Mouse (Mus musculus): ENCODE measurements around the gene Xxylt1. TPM values are rescaled to one million over a fixed set of nuclear protein-coding genes. Genes with fewer than 3 reads are reported as not detected.

Gene Xxylt1
- total and polyA plus RNA-seq, 2 experiments from 2014 or later, result 14.0 to 24.3 TPM

GRCm38 (mm10) chr16:30944886-30945285 lies 136.3 kb downstream of the Xxylt1 start:
- no peaks in the 10 kb centered on the region for H3K4me1 ChIP-seq (ENCODE audit: insufficient read depth)
- no peak overlapping the region for H3K4me3 ChIP-seq (ENCODE audit: low read depth, low read length)
- H3K4me2 ChIP-seq (ENCODE audit: low read depth), result no peak overlapping the region
- DNase-seq, result no peak
- 80% methylated on average over 8 of the region's 8 CpGs for WGBS
- H3K27ac ChIP-seq (ENCODE audit: low read depth, low read length), result no peak overlapping the region
- no peak overlapping the region for H3K9ac ChIP-seq
- no peak for ATAC-seq
- no peak for TF ChIP-seq CTCF (IDR thresholded peaks at IDR 0.05; ENCODE audit: low read depth)
- no peaks in the 10 kb centered on the region for H3K27me3 ChIP-seq (ENCODE audit: insufficient read depth, low read length)
- H3K36me3 ChIP-seq (ENCODE audit: insufficient read depth), result no peaks in the 10 kb centered on the region
- no peaks in the 10 kb centered on the region for H3K9me3 ChIP-seq (ENCODE audit: low read length)

GRCm38 (mm10) chr16:30943919-30944318 lies 137.3 kb downstream of the Xxylt1 start:
- Histone ChIP-seq H3K36me3 (ENCODE audit: insufficient read depth) (no peaks in the 10 kb centered on the region), H3K4me1 (ENCODE audit: insufficient read depth) (no peaks in the 10 kb centered on the region), H3K4me3 (ENCODE audit: low read depth, low read length) (no peak overlapping the region), H3K4me2 (ENCODE audit: low read depth) (no peak overlapping the region), H3K27me3 (ENCODE audit: insufficient read depth, low read length) (no peaks in the 10 kb centered on the region), H3K9me3 (ENCODE audit: low read length) (no peaks in the 10 kb centered on the region), H3K27ac (ENCODE audit: low read depth, low read length) (no peak overlapping the region), H3K9ac (no peak overlapping the region)
- no peak for TF ChIP-seq CTCF (IDR thresholded peaks at IDR 0.05; ENCODE audit: low read depth)
- WGBS, result 85% methylated on average over 4 of the region's 4 CpGs
- ATAC-seq (no peak), DNase-seq (no peak)

- no peaks in the 10 kb centered on the region for H3K9me3 ChIP-seq (ENCODE audit: low read length)
- 75% methylated on average over 2 of the region's 2 CpGs for whole genome bisulfite sequencing
- peak; percentile 13; the same call in 1 of the 2 replicates for TF ChIP-seq CTCF (IDR thresholded peaks at IDR 0.05; ENCODE audit: low read depth)
- no peaks in the 10 kb centered on the region for H3K27me3 ChIP-seq (ENCODE audit: insufficient read depth, low read length)
- H3K27ac ChIP-seq (ENCODE audit: low read depth, low read length), result no peak overlapping the region
- no peak overlapping the region for H3K9ac ChIP-seq
- H3K4me1 ChIP-seq (ENCODE audit: insufficient read depth), result no peaks in the 10 kb centered on the region
- H3K4me3 ChIP-seq (ENCODE audit: low read depth, low read length), result no peak overlapping the region
- no peak overlapping the region for H3K4me2 ChIP-seq (ENCODE audit: low read depth)
- no peaks in the 10 kb centered on the region for H3K36me3 ChIP-seq (ENCODE audit: insufficient read depth)
- DNase-seq (no peak), ATAC-seq (no peak)
These were observed 140.5 kb downstream of the Xxylt1 start for GRCm38 (mm10) chr16:30940699-30941098.

- DNase-seq (no peak), ATAC-seq (no peak)
- Histone ChIP-seq H3K4me3 (ENCODE audit: low read depth, low read length) (no peak overlapping the region), H3K9ac (no peak overlapping the region), H3K4me1 (ENCODE audit: insufficient read depth) (no peaks in the 10 kb centered on the region), H3K36me3 (ENCODE audit: insufficient read depth) (no peaks in the 10 kb centered on the region), H3K27ac (ENCODE audit: low read depth, low read length) (no peak overlapping the region), H3K27me3 (ENCODE audit: insufficient read depth, low read length) (no peaks in the 10 kb centered on the region), H3K4me2 (ENCODE audit: low read depth) (no peak overlapping the region), H3K9me3 (ENCODE audit: low read length) (no peaks in the 10 kb centered on the region)
- TF ChIP-seq CTCF (IDR thresholded peaks at IDR 0.05; ENCODE audit: low read depth), result no peak
- 8% methylated on average over 3 of the region's 3 CpGs for WGBS
These were observed 141.3 kb downstream of the Xxylt1 start for GRCm38 (mm10) chr16:30939903-30940302.

- TF ChIP-seq CTCF (IDR thresholded peaks at IDR 0.05; ENCODE audit: low read depth), result peak; percentile 33
- DNase-seq (peak; percentile 23), ATAC-seq (no peak)
- H3K4me1 ChIP-seq (ENCODE audit: insufficient read depth), result no peaks in the 10 kb centered on the region
- no peak overlapping the region for H3K4me3 ChIP-seq (ENCODE audit: low read depth, low read length)
- no peaks in the 10 kb centered on the region for H3K36me3 ChIP-seq (ENCODE audit: insufficient read depth)
- no peak overlapping the region for H3K4me2 ChIP-seq (ENCODE audit: low read depth)
- H3K27ac ChIP-seq (ENCODE audit: low read depth, low read length), result no peak overlapping the region
- H3K9ac ChIP-seq, result no peak overlapping the region
- H3K27me3 ChIP-seq (ENCODE audit: insufficient read depth, low read length), result no peaks in the 10 kb centered on the region
- no peaks in the 10 kb centered on the region for H3K9me3 ChIP-seq (ENCODE audit: low read length)
- 79% methylated on average over 8 of the region's 8 CpGs for WGBS
These were observed 142.0 kb downstream of the Xxylt1 start for GRCm38 (mm10) chr16:30939210-30939609.

- Histone ChIP-seq H3K4me3 (ENCODE audit: low read depth, low read length) (no peak overlapping the region), H3K4me2 (ENCODE audit: low read depth) (no peak overlapping the region), H3K9me3 (ENCODE audit: low read length) (no peaks in the 10 kb centered on the region), H3K36me3 (ENCODE audit: insufficient read depth) (no peaks in the 10 kb centered on the region), H3K4me1 (ENCODE audit: insufficient read depth) (no peaks in the 10 kb centered on the region), H3K27ac (ENCODE audit: low read depth, low read length) (no peak overlapping the region), H3K27me3 (ENCODE audit: insufficient read depth, low read length) (no peaks in the 10 kb centered on the region), H3K9ac (no peak overlapping the region)
- 65% methylated on average over 3 of the region's 3 CpGs for WGBS
- ATAC-seq (peak; percentile 71), DNase-seq (peak; percentile 47)
- no peak for TF ChIP-seq CTCF (IDR thresholded peaks at IDR 0.05; ENCODE audit: low read depth)
These were observed 142.6 kb downstream of the Xxylt1 start for GRCm38 (mm10) chr16:30938664-30939063.

DNA sequence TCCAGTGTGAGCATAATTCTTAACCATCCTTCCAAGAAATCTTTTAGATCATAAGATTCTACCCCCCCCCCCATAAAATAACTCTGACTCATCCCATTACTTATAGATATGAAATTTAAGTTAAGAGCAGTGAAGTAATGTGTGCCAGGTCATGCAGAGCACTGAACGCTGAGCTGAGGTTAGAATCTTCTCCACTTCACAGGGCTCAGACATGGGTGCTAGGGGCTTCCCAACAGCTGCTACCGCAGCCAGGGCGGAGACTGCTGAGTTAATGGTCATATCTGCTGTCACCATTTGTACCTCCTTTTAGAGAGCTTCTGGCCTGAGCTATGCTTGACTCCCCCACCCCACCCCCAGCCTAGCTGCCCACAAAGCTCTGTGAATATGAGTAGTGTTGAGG lies 143.6 kb downstream of the Xxylt1 start:
- Histone ChIP-seq H3K4me3 (ENCODE audit: low read depth, low read length) (no peak overlapping the region), H3K36me3 (ENCODE audit: insufficient read depth) (no peaks in the 10 kb centered on the region), H3K9me3 (ENCODE audit: low read length) (no peaks in the 10 kb centered on the region), H3K4me2 (ENCODE audit: low read depth) (no peak overlapping the region), H3K27ac (ENCODE audit: low read depth, low read length) (no peak overlapping the region), H3K27me3 (ENCODE audit: insufficient read depth, low read length) (no peaks in the 10 kb centered on the region), H3K4me1 (ENCODE audit: insufficient read depth) (no peaks in the 10 kb centered on the region), H3K9ac (no peak overlapping the region)
- DNase-seq (no peak), ATAC-seq (no peak)
- 96% methylated on average over 3 of the region's 3 CpGs for WGBS
- no peak for TF ChIP-seq CTCF (IDR thresholded peaks at IDR 0.05; ENCODE audit: low read depth)

- no peaks in the 10 kb centered on the region for H3K4me1 ChIP-seq (ENCODE audit: insufficient read depth)
- no peaks in the 10 kb centered on the region for H3K9me3 ChIP-seq (ENCODE audit: low read length)
- no peak overlapping the region for H3K9ac ChIP-seq
- H3K27me3 ChIP-seq (ENCODE audit: insufficient read depth, low read length), result no peaks in the 10 kb centered on the region
- no peak overlapping the region for H3K27ac ChIP-seq (ENCODE audit: low read depth, low read length)
- no peak for TF ChIP-seq CTCF (IDR thresholded peaks at IDR 0.05; ENCODE audit: low read depth)
- ATAC-seq (no peak), DNase-seq (no peak)
- no peaks in the 10 kb centered on the region for H3K36me3 ChIP-seq (ENCODE audit: insufficient read depth)
- 48% methylated on average over 6 of the region's 6 CpGs for WGBS
- H3K4me2 ChIP-seq (ENCODE audit: low read depth), result no peak overlapping the region
- no peak overlapping the region for H3K4me3 ChIP-seq (ENCODE audit: low read depth, low read length)
These were observed 144.8 kb downstream of the Xxylt1 start for GRCm38 (mm10) chr16:30936471-30936870.
